Mouse (Mus musculus) layer of hippocampus, adult 9-11 months (tissue): ENCODE data around the gene Sec22b.
A peak's percentile ranks its signal among the peaks of the same experiment; 100 is the strongest.

Source experiments
- DNase-seq: peaks from one replicate; pipeline ENCODE4 v3.0.0; 2022

Gene Sec22b

DNA sequence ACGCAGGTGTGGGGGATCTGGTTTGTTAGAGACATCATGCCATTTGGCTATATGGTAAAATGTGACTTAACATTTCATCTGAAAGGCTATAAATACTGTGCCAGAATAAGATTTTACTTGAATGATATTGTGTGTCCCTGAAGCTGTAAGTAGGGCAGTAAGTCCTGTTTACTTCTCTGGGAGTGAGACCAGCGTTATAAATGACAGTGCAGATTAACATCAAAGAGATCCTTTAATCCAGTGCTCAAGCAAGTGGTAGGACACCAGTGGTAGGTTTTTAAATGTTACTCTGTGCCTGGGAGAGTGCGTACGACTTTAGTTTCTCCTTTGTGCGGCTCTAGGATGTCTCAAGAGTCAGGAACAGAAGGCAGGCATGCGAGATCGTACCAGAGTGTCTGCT, 10.1 kb downstream of the Sec22b start:
- no peak for DNase-seq

- DNase-seq: no peak
Measured at GRCm38 (mm10) chr3:97915081-97915480, 14.1 kb downstream of the Sec22b start.

DNA sequence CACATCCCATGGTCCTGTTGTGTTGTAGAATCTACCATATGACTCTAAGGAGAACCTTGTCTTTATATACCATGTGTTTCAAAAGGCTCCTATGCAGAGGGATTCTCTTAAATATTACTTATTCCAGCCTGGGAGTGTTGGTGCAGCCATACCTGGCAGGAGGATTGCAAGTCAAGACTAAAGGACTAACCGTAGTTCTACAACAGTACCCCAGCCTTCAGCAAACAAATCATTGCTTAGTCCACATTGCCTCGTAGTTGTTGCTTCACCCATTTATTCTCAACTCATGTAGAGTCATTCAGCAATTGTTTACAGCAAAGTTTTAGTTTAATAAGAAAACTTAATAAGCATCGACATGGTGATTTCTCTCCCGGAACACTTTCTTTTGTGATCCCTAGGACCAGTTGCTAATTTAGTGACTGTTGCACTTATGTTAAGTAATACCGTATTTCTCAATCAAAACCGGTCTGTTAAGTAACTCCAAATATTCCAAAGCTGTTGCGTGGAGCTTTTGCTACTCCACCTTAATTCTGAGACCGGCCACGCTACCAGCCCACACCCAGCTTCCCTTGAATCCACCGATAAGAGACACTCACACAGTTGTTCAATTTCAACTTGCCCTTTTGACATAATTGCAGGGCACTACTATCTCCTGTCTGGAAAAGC, 18.0 kb downstream of the Sec22b start:
- DNase-seq: no peak

GRCm38 (mm10) chr3:97925246-97925645, 24.3 kb downstream of the Sec22b start:
- no peak for DNase-seq

DNA sequence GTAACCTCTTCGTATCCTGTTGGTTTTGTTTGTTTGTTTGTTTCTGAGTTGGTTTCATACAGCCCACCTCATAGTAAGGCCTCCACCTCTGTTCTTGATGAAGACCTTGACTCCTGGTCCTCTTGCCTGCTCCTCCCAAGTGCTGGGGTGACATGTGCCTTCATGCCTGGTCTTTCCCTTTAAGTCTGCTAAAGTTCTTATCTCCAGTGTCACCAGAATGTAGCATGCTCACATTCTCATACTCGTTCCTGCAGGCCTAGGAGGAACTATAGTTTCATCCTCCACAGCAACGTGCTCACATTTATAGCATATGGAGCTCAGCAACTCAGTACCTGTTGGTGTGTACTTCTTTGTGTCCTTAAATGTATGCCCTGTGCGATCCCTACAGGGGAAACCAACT, 26.3 kb downstream of the Sec22b start:
- no peak for DNase-seq

DNA sequence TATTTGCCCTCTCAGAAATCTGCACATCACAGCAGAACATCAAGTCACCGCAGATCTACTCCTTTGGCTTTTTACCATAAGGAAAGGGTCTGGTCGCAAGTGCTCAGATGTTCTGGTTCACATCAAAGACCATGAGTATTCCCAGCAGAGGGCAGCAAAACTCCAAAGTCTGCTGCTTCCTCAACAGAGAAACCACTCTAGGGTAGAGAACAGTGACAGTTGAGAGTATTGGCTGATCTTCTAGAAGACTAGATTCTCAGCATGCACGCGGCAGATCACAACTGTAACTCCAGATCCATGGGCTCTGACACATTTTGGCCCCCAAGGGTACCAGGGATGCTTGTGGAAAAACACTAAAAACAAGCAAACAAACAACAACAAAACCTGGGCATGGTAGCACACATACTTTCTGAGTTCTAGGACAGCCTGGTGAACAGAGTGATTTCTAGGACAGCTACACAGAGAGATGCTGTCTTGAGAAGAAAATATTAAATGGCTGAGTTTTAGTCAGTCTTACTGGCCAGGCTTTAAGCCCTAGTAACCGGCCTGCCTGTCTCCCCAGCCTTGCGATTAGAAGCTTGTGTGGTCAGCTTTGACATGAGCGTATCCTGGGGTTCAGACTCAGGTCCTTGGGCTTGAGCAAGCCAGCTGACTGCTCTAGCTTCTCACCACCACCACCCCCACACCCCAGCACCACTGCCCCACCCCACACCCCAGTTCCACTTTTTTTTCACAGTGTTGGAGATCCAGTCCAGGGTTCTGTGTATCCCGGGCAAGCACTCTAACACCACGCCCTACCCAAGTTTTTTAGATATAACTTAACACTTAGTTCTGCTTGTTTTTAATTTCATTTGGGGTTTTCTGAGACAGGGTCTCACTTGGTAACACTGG, 28.2 kb downstream of the Sec22b start:
- DNase-seq: peak; percentile 78

DNA sequence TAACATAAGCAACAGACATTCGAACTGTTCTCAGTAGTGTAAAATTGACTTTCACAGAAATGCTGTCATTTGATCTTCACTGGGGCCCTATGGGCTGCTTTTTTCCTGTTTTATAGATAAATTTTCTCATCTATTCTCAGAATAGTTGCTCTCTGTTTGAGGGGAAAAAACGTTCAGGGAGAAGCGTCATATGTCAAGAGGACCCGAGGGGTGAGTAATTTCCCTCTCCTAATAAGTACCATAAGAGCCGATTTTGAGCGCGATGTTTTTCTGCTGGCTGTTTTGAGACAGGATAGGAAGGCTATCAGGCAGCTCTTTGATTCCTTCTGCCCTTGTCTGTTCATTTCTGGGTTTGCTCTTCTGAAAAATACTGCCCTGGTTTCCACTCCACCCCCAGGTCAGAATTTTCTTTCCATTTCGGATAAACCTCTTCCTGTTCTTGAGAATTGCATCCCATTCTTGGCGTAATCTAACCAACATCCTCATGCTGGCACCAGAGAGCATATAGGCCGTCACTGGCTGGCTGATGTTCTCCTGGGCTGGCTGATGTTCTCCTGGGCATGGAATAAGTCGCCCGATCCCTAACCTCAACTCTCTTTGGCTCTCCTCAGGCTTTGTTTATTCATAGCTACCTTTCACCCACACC, 29.3 kb downstream of the Sec22b start:
- no peak for DNase-seq

DNA sequence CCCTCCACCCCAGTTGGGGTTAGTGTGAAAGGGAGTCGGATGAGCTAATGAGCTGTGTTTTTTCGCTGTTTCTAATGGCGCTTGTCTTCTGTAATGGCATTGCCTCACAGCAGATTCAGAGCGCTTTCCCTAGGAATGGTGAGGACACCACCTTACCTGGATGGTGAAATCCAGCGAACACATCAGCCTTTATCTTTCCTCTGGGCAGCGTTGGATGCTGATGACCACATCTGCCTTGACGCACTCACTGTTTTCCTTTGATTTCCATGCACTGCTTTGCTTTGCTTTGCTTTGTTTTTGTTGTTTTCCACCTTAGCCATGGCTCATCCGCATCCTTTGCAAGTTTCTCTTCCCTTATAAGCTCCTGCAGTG, 29.8 kb downstream of the Sec22b start:
- no peak for DNase-seq

- DNase-seq: peak; percentile 71
Measured at GRCm38 (mm10) chr3:97931310-97931885, 30.4 kb downstream of the Sec22b start.

GRCm38 (mm10) chr3:97932131-97932530, 31.1 kb downstream of the Sec22b start:
- peak; percentile 65 for DNase-seq

DNA sequence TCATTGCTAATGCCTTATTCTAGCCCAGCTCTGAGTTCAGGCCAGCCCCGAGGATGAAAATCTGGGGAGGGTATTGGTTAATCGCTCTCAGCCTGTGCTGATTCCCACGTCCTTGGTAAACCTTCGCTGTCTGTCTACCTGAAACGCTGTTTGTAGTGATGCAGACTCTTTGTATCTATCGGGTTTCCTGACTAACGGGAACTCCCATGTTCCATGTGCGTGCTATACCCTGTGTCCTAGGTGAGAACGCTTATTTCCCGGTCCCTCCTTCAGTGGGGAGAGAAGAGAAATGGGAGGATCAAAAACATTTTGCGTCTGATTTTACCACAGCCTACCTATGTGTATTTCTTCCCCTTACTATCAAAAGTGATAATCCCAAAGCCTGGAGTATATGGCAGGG, 31.8 kb downstream of the Sec22b start:
- DNase-seq: no peak

GRCm38 (mm10) chr3:97933251-97933650, 32.3 kb downstream of the Sec22b start:
- peak; percentile 69 for DNase-seq

- no peak for DNase-seq
Measured at GRCm38 (mm10) chr3:97933811-97934210, 32.8 kb downstream of the Sec22b start.

DNA sequence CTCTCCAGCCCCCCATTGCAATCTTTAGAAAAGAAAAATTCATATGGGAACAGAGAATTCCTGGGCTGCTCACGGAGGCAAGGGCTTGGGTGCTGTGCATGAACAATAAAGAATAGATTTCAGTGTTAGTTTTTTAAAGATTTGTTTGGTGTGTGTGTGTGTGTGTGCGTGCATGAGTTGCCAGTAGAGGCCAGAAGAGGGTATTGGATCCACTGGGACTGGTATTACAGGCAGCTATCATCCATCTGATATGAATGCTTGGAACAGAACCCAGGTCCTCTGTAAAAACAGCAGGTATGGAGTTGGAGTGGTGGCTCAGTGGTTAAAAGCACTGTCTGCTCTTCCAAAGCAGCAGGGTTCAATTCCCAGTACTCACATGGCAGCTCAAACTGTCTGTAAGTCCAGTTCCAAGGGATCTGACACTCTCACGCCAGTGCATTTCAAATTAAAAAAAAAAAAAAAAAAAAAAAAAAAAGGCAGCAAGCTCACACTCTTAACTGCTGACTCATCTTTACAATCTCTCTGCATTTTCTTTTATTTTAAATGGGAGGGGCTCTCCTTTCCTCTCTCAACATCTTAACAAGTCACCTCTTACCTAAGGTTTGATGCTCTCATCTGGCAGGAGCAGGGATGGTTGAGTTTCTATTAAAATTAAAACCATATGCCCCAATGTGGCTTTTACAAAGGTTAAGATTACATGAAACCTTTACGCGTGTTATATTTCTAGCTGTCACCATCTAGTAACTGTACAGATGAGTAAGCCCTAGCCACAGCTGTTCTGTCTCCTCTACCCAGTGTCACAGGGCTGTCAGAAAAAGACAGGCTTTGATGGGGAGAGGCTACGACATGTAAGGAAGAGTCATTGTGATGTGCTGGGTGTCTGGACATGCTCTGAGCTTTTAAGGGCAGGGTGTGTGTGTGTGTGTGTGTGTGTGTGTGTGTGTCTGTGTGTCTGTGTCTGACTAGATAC, 33.6 kb downstream of the Sec22b start:
- no peak for DNase-seq

- DNase-seq: no peak
Measured at GRCm38 (mm10) chr3:97937068-97937944, 36.3 kb downstream of the Sec22b start.

DNA sequence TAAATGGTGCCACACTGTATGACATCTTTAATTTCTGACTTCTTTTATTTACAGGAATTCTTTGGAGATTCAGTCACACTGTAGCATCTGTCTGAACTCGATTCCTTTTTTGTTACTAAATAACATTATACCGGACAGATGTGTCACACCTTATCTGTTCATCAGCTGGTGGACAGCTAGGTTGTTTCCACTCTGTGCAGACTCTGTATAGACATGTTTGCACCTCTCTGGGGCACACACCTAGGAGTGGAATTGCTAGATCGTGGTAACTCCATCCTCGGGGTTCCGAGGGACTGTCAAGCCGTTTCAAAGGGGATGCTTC, 36.9 kb downstream of the Sec22b start:
- DNase-seq: no peak

DNA sequence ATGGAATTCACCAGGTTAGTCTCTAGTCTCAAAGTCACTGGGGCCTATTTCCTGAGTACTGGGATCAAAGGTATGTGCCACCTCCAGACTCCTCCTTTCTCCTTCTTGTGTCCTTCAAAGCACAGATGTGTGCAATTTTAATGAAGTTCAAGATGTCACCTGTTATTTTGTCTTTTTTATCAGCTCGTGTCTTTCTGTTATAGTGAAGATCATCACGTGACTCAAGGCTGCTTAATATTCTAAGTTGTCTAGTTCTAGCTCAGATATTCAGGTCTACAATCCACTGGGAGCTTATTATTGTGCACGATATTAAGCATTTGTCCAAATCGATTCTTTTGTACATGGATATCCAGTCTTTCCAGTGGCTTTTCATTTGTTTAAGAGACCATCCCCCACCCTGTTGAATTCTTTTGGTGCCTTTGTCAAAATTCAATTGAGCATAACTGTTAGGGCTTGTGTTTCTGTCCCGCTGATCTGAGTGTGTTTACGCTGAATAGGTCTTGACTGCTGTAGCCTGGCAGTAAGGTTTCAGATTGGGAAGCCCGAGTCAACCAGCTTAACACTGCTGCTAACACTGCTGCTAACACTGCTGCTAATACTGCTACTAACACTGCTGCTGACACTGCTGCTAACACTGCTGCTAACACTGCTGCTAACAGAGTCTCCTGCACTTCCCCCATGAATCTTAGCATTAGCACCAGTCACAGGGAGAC, 38.0 kb downstream of the Sec22b start:
- DNase-seq: no peak

- DNase-seq: no peak
Measured at GRCm38 (mm10) chr3:97939626-97940510, 38.9 kb downstream of the Sec22b start.

DNA sequence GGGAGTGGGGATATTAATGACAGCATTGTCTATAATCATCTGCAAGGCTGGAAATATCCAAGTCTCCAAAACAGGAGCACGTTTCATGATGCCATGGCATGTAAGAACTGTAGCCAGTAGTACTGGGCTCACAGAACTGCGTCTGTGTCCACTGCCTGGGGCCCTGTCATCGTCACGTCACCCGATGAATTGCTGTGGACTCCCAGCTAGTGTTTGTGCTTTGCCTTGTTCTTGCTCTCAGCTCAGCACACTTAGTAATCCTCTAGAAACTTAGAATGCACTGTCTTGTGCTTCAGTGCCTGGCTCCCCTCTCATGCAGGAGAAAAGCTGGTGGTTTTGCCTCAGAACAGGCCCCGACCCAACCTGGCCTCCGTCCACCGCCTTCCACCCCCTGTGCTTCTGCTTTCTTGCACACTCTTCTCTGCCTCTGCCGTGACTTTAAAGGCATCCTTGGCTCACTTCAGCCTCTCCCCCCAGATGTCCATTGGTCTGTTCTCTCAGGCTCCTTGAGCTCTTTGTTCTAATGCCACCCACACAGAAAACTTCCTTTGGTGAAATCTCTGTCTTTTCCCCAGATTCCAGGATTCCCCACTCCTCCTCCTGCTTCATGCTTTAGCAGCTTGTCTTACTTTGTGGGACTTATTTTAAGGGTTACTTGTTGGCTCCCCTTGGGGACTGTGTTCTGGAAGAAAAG, 39.7 kb downstream of the Sec22b start:
- DNase-seq: peak; percentile 28
